Comparison of ENCODE assay signal across 9 mouse cellular contexts in the genomic region with DNA sequence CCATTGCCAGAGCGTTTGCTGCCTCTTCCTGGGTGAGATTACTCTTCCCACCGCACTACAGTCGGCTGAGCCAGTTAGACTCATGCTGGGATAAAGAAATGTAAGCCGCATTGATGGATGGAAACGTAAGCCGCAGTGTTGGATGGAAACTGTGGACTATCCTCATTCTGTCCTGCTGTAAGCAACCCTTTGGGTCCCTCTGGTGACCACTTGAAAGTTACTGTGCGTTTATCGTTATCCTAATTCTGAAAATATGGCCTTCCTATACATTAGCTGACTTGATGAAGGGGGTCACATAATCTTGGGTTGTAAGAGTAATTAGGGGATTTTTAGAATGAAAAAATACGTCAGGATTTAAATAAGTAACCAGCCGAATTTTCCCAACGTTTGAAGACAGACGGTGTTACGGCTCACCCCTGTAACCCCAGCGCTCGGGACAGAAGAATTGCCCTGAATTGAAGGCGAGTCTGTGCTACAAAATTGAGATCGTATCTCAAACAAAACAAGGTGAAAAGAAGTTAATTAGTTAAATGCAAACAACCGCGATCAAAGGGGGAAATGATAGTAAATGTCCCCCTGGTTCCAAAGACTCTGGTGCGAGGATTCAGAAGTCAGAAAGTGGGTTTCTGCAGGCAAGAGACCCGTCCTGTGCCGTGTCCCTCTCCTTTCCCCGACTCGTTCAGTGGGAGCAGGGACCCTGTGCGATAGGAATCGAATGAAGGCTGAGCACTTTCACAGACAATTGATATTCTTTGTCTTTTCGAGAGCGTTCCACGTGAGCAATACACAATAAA. TPM values are rescaled to one million over a fixed set of nuclear protein-coding genes. Genes with fewer than 3 reads are reported as not detected.
DNase-seq lines count a peak whose midpoint lies in the region; ATAC-seq and TF ChIP-seq lines count a peak whose summit lies in the region.
"Had no signal": no experiment of that assay in that cellular context is flagged by ENCODE, and none has a peak within 500 bp of the region (broad histone marks: within the 10 kb centered on the region; RNA-seq: fewer than 3 reads in every experiment).

No protein-coding gene starts in this region.

- H3K36me3 ChIP-seq in lung, embryonic 14.5 days (ENCODE audit: insufficient read depth): no peaks in the 10 kb centered on the region
- no peaks in the 10 kb centered on the region for H3K36me3 ChIP-seq in forebrain, embryonic 15.5 days
- H3K36me3 ChIP-seq in kidney, embryonic 16.5 days (ENCODE audit: insufficient read depth, low read length): no peaks in the 10 kb centered on the region
- H3K36me3 ChIP-seq in stomach, postnatal 0 days (ENCODE audit: control insufficient read depth, insufficient read depth, low read length): no peaks in the 10 kb centered on the region

- H3K27me3 ChIP-seq in lung, embryonic 14.5 days (ENCODE audit: insufficient read depth, low read length): no peaks in the 10 kb centered on the region
- H3K27me3 ChIP-seq in forebrain, embryonic 15.5 days: no peaks in the 10 kb centered on the region
- H3K27me3 ChIP-seq in kidney, embryonic 16.5 days (ENCODE audit: insufficient read depth, low read length): peaks cover 2% of the 10 kb centered on the region; the same call in 1 of the 2 replicates
- no peaks in the 10 kb centered on the region for H3K27me3 ChIP-seq in stomach, postnatal 0 days (ENCODE audit: control insufficient read depth, insufficient read depth, low read length)

- peak overlapping the region; percentile 74 for H3K4me2 ChIP-seq in lung, embryonic 14.5 days
- H3K4me2 ChIP-seq in forebrain, embryonic 15.5 days (replicated peaks): peak overlapping the region; percentile 76
- peak overlapping the region; percentile 72 for H3K4me2 ChIP-seq in kidney, embryonic 16.5 days (replicated peaks; ENCODE audit: low read depth, low read length)
- H3K4me2 ChIP-seq in stomach, postnatal 0 days (replicated peaks; ENCODE audit: low read depth): peak overlapping the region; percentile 74

- H3K4me3 ChIP-seq in lung, embryonic 14.5 days (ENCODE audit: low read depth, low read length): peak overlapping the region; percentile 48
- peak overlapping the region; percentile 68 for H3K4me3 ChIP-seq in forebrain, embryonic 15.5 days
- H3K4me3 ChIP-seq in kidney, embryonic 16.5 days (ENCODE audit: low read length): peak overlapping the region; percentile 74
- peak overlapping the region; percentile 51 for H3K4me3 ChIP-seq in stomach, postnatal 0 days (ENCODE audit: low read depth, low read length)

- peak overlapping the region; percentile 43 for H3K9ac ChIP-seq in lung, embryonic 14.5 days
- H3K9ac ChIP-seq in forebrain, embryonic 15.5 days (replicated peaks): peak overlapping the region; percentile 56
- peak overlapping the region; percentile 61 for H3K9ac ChIP-seq in kidney, embryonic 16.5 days (replicated peaks; ENCODE audit: low read length)
- peak overlapping the region; percentile 19 for H3K9ac ChIP-seq in stomach, postnatal 0 days (ENCODE audit: low read length)

- TF ChIP-seq EP300 in stomach, postnatal 0 days (optimal IDR thresholded peaks at IDR 0.05): no peak

- TF ChIP-seq CTCF in lung, embryonic 14.5 days (IDR thresholded peaks at IDR 0.05; ENCODE audit: low read depth): peak; percentile 68
- TF ChIP-seq CTCF in stomach, postnatal 0 days (IDR thresholded peaks at IDR 0.05; ENCODE audit: low read depth): peak; percentile 74

- under 1% methylated on average over 29 of the region's 29 CpGs for WGBS in lung, embryonic 14.5 days
- under 1% methylated on average over 29 of the region's 29 CpGs for WGBS in forebrain, embryonic 15.5 days
- under 1% methylated on average over 29 of the region's 29 CpGs for WGBS in kidney, embryonic 16.5 days
- 3% methylated on average over 29 of the region's 29 CpGs for WGBS in stomach, postnatal 0 days

- no peak overlapping the region for H3K27ac ChIP-seq in lung, embryonic 14.5 days (ENCODE audit: low read depth)
- H3K27ac ChIP-seq in forebrain, embryonic 15.5 days (replicated peaks): peak overlapping the region; percentile 62
- H3K27ac ChIP-seq in kidney, embryonic 16.5 days (ENCODE audit: low read length): no peak overlapping the region
- H3K27ac ChIP-seq in stomach, postnatal 0 days (replicated peaks): no peak overlapping the region

- no peaks in the 10 kb centered on the region for H3K9me3 ChIP-seq in lung, embryonic 14.5 days (ENCODE audit: low read depth, low read length)
- H3K9me3 ChIP-seq in forebrain, embryonic 15.5 days: no peaks in the 10 kb centered on the region
- no peaks in the 10 kb centered on the region for H3K9me3 ChIP-seq in kidney, embryonic 16.5 days (ENCODE audit: low read length)
- H3K9me3 ChIP-seq in stomach, postnatal 0 days (ENCODE audit: control insufficient read depth, low read length): no peaks in the 10 kb centered on the region

- no peaks in the 10 kb centered on the region for H3K4me1 ChIP-seq in lung, embryonic 14.5 days (ENCODE audit: insufficient read depth)
- peaks cover 20% of the 10 kb centered on the region for H3K4me1 ChIP-seq in forebrain, embryonic 15.5 days
- H3K4me1 ChIP-seq in kidney, embryonic 16.5 days (ENCODE audit: insufficient read depth, low read length): peaks cover 6% of the 10 kb centered on the region; the same call in 1 of the 2 replicates
- H3K4me1 ChIP-seq in stomach, postnatal 0 days (replicated peaks; ENCODE audit: control insufficient read depth, insufficient read depth): 0 out of 2 replicates have a peak, but pooled peaks cover 2% of the 10 kb centered on the region

- ATAC-seq in lung, embryonic 14.5 days (ENCODE audit: insufficient read depth): peak; percentile 75
- peak; percentile 71 for ATAC-seq in cerebellum, adult (ENCODE audit: insufficient number of reproducible peaks, low FRiP score, low TSS enrichment)
- peak; percentile 73 for ATAC-seq in forebrain, embryonic 15.5 days (replicated peaks)
- peak; percentile 73; the same call in 1 of the 2 replicates for ATAC-seq in kidney, embryonic 16.5 days (ENCODE audit: low FRiP score, low TSS enrichment)
- ATAC-seq in megakaryocyte progenitor cell, adult 5-6 weeks (replicated peaks; ENCODE audit: poor library complexity): peak; percentile 32
- ATAC-seq in stomach, postnatal 0 days (ENCODE audit: low FRiP score, low TSS enrichment): peak; percentile 71; the same call in 1 of the 2 replicates

- DNase-seq in lung, embryonic 14.5 days: peak; percentile 84
- no peak for DNase-seq in lung, adult 18-20 months
- no peak for DNase-seq in stomach, postnatal 0 days (ENCODE audit: low spot score)
- no peak for DNase-seq in ovary, adult 18-20 months (ENCODE audit: low spot score)

RNA-seq across cellular contexts. Expression of a gene that starts 17.3 kb away (rescaled TPM):
- polyA plus RNA-seq in lung, embryonic 14.5 days (2014; fragmentation: Nextera tagmentation; extraction: Ambion mirVana): not detected in 2 replicates
- not detected in 2 replicates for polyA plus RNA-seq in forebrain, embryonic 15.5 days (2015; fragmentation: Nextera tagmentation; extraction: Ambion mirVana)
- not detected in 2 replicates for polyA plus RNA-seq in kidney, embryonic 16.5 days (2015; fragmentation: Nextera tagmentation; extraction: Ambion mirVana)
- total RNA-seq in megakaryocyte progenitor cell, adult 5-6 weeks (2015): not detected in 2 replicates
- total RNA-seq in megakaryocyte progenitor cell, adult 5-6 weeks (2017): not detected in 2 replicates
- polyA plus RNA-seq in stomach, postnatal 0 days (2015; fragmentation: Nextera tagmentation; extraction: Ambion mirVana): 0.06 TPM in 1 of 2 replicates, not detected in the other
- polyA plus RNA-seq: frontal cortex, adult 2 months had no signal

RNA-seq across cellular contexts. Expression of a gene that starts 36.7 kb away (rescaled TPM):
- not detected in 2 replicates for polyA plus RNA-seq in lung, embryonic 14.5 days (2014; fragmentation: Nextera tagmentation; extraction: Ambion mirVana)
- not detected in 2 replicates for polyA plus RNA-seq in forebrain, embryonic 15.5 days (2015; fragmentation: Nextera tagmentation; extraction: Ambion mirVana)
- polyA plus RNA-seq in kidney, embryonic 16.5 days (2015; fragmentation: Nextera tagmentation; extraction: Ambion mirVana): 10.7 and 11.8 TPM in 2 replicates
- total RNA-seq in megakaryocyte progenitor cell, adult 5-6 weeks (2015): not detected in 2 replicates
- not detected in 2 replicates for total RNA-seq in megakaryocyte progenitor cell, adult 5-6 weeks (2017)
- 0.07 TPM in 1 of 2 replicates, not detected in the other for polyA plus RNA-seq in stomach, postnatal 0 days (2015; fragmentation: Nextera tagmentation; extraction: Ambion mirVana)

Comparison
In these comparisons a context has a peak if more than half of its experiments do, and no peak if none do; other contexts are left out.
1. RNA of a gene that starts 36.7 kb away (polyA plus RNA-seq): 10.7 to 11.8 TPM in kidney, embryonic 16.5 days; not detected in forebrain, embryonic 15.5 days, 0.07 TPM in stomach, postnatal 0 days and not detected in lung, embryonic 14.5 days; every median in the first group is over 10 times any median in the second.
2. Peak in every context shown above with its lines, with median percentiles within 50 percentile points of each other: ATAC-seq, H3K4me2 ChIP-seq, H3K4me3 ChIP-seq and H3K9ac ChIP-seq.